Mouse (Mus musculus) cerebellum, adult 9-10 months (tissue): ENCODE measurements around the gene Gm10320.

ENCODE experiments used
- DNase-seq: peaks from one replicate; pipeline ENCODE4 v3.0.0; 2022

The Gm10320 gene

DNA sequence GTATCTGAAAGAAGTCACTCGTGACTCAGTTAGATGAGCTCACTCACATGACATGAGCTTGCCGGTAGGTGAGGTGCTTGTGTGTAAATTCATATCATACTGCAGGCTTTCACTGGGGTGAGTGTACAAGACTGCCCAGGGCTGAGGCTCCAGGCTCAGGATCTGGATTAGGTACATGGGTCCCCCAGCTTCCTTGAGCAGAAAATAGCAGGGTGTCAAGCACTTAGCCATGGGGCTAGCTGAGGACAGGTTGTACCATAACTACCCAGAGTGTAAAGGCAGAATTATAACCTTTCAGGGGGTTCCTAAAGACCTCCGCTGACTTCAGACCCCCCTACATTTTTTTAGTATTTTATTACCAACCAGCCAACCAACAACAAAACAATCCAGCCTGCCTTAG is at the start of gene Gm10320:
Gene Gm10320 (minus strand): TSS at position 93 of the 400 bp plus-strand sequence.
- no peak for DNase-seq

DNA sequence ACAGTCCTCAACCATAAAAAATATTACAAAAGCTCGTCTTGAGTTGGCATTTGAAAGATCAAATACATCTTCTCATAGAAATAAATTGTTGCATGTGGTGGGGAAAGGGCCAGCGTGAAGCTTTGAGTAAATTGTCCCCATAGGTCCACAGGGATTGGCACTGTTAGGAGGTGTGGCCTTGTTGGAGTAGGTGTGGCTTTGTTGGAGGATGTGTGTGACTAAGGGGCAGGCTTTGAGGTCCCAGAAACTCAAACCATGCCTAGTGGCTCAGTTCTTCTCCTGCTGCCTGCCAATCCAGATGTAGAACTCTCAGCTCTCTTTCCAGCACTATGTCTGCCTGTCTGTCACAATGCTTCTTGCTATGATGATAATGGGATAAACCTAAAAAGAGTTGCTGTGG is 49.8 kb upstream of the Gm10320 start:
- no peak for DNase-seq

DNA sequence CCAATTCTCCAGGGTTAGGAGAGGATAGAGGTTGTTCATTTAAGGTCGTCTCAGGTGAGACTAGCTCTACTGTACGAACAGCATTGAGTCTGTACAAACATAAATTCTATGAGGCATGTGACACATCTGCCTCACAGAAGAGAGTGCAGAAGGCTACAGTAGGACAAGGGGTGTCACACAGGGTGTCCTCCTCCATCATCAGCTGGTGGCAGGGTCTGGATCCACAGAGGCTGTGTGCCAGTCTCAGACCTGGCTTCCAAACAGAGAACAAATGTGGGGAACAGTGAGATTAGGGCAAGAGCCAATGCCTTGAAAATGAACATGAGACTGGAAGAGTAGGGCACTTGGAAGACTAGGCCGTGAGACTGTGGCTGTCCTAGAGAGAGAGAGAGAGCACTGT is 48.4 kb upstream of the Gm10320 start:
- no peak for DNase-seq

DNA sequence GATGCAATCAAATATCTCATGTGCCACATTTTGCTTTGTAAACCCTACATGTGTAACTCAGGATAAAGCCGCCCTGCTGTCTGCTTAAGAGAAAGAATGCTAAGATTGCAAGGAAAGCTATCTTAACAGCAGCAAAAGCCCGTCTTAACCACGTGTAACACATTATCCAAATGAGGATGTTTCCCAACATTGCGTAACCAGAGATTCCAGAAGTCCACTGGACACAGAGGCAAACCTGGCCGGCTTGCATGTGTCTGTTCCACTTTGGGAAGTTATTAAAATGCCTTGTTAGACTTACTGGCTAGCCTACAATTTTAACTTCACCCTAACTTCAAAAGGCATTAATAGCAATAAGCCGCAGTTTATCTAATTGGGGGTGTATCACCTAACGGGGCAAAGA is 47.5 kb upstream of the Gm10320 start:
- DNase-seq: no peak

DNA sequence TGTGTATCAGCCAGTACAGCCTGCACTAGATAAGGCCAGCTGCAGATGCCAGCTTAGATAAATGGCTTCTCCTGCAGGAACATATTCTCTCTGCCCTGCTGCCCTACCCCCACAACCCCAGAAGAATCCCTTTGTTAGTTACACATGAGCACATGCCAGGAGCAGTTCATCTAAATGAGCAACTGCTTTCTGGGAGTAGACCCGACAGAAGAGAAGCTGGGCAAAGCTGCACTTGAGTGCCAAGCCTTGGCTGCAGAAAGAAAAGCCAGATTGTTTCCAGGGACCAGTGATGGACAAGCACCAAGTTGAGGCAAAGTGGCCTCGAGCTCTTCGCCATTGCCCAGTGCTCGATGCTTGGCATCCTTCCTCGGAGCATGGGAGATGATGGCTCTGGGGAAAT is 46.8 kb upstream of the Gm10320 start:
- DNase-seq: peak; percentile 3

DNA sequence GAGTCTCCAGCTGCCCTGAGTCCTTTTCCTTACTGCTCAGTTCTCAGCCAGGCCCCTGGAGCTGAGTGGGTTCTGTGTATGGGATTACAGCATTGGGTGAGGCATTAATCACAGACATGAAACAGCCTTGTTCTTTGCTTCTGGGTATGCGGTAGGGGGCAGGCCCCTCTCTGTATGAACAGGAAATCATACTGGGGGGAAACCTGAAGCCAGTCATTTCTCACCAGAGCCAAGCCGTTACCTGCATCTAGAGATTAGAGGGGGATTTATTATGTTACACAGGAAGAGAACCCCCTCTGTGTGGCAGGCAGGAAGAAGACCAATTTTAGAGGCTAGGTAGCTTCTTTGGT is 43.1 kb upstream of the Gm10320 start:
- DNase-seq: no peak

DNA sequence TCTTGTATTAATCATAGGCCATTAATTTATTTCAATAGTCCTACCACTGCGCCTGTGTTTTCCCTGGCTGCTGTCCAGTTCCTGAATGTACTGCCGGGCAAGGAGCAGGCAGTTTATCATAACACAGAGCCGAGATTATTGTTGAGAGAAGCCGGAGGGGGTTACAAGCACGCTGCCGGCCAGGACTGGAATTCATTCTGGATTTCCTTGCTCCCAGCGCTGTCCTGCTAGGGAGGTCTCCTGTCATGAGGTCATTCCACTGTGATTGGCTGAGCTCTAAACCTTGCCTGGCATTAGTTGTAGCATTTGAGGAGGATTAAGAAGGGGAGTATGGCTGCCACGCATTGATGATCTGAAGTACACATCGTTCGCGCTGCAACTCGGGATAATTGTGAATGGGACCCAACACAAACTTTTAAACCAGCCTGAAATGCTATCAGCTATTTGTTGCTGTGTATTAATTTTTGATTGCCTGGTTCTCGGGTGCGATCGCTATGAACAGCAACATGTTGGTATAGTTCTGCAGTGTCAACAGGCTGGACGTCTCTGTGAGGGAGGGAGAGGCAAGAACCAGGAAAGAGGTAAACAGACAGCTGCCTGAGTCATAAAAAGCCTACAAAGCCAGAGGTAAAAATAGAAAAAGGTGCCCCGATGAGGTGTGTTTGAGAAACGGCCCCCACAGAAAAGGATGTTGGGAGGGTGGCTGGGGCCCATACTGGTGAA is 42.5 kb upstream of the Gm10320 start:
- no peak for DNase-seq

DNA sequence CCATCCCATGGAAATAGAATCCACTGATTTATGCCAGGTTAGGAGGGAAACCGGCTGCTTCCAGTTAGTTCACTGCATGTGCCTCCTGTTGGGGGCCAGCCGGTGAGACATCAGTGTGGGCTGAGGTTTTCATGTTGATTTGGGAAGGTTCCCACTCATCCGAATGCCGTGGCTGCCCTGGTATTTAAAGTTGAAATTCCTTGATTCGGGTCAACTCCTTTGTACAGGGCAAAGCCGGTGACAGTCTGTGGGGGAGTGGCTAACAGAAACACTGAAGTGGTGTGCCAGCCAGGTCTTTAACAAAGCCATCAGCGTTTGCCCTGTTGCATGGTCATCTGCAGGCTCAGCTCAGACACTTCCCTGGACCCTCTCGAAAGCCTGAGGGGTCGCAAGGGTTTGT is 41.6 kb upstream of the Gm10320 start:
- DNase-seq: no peak

DNA sequence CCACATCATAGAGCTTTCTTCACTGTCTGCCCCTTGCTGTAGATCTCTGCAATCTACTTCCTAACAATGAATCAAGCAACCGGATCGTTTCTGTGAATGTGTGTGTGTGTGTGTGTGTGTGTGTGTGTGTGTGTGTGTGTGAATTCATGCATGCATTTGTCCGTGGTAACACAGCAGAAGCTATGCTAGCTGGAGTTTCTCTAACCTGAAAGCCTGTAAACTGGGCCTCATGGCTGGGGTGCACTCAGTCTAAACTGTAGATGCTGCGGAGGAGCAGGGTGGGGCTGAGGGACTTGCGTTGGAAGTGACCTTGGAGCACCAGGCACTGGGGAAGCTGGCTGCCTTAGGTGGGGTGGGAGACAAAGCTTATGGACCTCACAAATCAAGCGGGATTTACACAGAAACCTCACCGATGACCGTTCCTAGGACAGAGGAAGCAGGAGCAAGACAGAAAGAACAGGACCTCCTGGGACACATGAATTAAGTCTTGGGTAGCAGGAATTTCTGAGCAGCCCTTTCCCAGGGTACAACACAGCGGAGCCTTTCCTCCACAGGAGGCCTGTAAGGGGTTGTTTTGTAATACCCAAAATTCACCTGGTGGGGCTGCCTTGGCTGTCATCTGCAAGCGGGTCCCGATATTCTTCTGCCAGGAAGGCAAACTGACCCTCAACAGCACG is 41.0 kb upstream of the Gm10320 start:
- DNase-seq: no peak

DNA sequence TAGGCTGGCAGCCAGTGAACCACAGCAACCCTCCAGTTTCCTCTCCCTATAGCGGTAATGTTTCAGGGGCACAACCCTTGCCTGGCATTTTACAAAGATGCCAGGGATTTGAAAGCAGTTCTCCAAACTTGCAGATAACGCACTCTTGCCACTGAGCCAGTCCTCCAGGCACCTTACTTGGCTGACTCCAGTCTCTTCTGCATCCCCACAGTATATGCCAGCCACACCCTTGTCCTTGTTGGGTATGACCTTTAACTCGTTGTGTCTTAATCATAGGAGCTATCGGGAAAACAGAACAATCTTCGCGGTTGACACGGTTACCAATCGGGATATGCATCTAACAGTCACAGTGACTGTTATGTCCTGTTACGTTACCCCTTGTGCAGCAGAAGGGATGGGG is 40.2 kb upstream of the Gm10320 start:
- no peak for DNase-seq

DNA sequence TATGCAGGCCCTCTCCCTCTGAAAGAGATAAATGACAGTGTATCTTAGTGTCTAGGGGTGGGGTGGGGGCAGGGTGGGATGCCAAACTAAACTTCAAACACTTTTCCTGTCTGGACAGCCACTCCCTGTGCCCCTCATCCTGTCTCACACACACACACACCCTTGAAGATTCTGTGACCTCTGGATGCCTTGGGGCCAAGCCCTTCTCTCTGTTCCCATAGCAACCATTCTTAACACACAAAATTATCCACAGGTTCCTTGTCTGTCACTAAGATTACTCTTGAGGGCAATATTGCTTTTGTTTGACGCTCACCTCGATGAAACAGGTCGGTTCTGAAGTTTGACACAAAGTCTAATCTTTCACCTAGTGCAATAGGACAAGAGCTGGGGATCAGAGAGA is 39.5 kb upstream of the Gm10320 start:
- DNase-seq: no peak

DNA sequence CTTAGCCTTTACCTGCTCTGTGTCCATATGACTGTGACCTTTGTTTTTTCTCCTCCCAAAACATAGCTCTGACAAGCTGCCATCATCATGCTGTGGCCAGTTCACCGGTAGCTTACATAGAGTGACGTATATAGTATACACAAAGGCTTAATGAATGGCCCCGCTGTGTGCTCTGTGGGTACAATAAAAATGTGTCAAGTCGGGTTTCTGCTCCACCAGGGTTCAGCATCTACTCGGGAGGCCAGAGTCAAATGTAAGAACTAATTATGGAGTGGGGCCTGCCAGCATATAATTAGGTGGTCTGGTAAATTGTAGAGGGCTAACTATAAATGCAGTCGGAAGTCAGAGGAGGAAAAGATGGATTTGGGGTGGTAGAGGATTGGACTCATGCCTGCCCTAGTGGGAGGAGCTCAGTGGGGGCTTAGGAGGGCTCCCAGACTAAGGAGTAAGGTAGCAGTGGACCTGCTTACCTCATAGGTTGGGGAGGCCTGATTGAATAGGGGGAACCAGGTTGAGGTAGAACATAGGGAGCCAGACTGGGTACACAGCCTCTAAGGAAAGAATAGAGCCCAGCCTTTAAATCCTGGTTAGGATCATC is 32.0 kb upstream of the Gm10320 start:
- DNase-seq: no peak

DNA sequence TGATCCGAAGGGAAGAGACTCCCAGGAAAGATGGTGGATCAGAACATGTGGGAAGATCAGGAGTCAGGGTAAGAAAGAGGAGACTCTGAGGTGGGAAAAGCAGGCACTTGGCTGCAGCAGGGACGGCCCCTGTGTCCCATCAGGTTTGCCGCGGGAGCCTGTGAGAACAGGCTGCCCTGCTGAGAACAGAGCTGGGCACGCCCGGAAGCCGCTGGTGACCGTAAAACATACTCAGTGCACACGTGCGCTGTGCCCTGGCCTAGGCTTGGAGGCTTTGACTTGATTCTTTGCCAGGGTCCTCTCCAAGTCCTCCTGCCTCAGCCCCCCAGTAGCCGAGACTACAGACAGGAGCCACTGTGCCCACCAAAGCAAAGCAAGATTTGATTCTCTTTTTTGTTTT is 26.5 kb upstream of the Gm10320 start:
- no peak for DNase-seq

DNA sequence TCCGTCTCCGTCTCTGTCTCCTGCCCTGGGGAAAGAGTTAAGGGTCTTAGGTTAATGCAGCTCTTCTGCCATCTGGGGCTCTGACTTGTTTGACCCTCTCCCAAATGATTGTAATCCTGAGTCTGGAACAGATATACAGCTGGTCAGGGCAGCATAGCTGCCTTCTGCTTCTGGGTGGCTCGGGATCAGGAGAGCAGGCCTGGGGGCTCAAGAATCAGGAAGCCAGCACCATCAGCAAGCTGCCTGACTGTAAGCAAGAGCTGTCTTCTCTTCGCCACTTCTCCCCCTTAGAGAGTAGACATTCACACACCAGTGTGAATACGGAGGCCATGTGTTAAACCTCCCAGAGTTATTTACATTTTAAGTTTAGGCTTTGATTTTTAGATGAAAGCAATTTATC is 25.9 kb upstream of the Gm10320 start:
- no peak for DNase-seq

DNA sequence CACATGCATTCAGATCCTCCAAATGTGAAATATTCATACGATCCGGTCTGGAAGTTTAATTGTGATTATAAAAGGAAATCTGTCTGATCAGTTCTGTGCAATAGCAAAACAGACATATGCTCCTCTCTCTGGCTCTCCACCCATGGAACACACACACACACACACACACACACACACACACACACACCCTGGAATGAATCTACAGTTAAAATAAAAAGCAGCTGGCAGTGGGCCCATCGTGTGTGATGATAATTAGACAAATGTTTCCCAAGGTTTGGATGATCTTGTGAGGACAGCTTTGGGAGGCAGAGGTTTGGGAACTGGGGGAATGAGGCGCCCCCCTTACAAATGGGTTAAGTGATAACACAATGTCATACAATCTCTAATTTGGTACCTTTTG is 25.2 kb upstream of the Gm10320 start:
- DNase-seq: no peak

DNA sequence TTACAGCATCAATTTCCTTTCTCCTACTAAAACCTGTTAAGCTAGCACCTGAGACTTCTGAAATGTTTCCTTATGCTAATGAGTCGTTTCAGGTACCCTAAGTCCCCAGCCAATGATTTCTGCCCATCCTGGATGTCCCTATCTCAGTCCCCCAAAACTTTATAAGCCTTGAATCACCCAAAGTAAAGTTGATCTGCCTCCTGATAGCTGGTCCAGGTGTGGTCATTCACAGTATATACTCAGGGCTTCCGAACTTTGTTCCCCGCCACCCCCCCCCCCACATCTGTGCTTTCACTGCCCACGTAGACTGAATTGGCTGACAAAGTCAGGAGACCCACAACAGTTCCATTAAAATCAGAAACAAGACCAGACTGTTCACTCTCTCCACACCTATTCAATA is 20.3 kb upstream of the Gm10320 start:
- no peak for DNase-seq

DNA sequence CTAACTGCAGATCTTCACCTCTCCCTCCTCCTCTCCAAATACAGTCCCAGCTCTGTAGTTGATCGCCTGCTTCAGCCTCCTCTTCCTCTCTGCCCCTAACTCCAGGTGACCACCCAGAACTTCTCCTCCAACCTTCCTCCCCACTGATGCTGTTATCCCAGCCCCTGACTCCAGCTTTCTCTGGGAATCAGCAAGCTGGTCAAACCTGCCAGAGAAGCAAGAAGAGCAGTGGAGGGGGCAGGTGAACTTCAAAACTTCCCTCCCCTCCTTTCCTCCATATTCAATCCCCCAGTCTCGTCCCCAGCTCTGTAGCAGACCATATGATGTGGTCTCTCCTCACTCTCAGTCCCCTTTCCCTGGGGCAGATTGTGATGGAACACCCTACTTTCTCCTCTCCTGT is 15.9 kb upstream of the Gm10320 start:
- no peak for DNase-seq

DNA sequence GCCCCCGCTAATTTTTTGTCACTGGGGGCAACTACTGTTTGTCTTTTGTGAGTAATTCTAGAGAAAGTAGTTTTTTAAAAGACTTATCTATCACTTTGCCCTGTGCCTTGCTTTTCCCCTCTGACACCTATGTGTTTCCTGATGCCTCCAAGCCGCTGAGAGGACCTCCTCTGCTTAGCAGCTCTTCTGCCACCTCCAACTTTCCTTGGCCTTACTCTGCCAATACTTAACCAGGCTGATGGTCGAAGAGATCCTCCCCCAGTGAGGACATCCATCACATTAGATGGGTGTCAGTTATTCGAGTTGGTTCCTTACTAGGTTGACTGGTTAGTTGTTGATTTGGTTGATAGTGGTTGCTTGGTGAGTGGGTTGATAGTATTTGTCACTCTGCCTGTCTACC is 14.7 kb upstream of the Gm10320 start:
- no peak for DNase-seq

DNA sequence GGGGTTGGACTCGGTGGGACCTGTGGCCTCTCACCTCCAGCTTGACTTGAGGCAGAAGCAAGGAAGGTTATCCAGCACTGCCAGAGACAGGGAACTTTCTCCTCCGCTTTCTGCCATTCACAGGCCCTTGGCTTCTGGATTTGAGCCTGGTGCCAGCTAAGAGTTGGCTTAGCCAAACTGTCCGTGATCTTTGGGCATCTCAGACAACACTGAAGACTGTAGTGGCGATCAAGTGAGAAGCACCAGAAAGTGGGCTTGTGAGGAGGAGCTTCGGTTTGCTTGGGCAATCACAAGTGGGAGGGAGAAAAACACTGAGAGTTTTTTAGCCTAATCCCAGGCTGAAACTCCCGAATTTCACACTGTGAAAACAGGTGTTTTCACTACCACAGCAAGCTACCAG is 14.2 kb upstream of the Gm10320 start:
- no peak for DNase-seq

DNA sequence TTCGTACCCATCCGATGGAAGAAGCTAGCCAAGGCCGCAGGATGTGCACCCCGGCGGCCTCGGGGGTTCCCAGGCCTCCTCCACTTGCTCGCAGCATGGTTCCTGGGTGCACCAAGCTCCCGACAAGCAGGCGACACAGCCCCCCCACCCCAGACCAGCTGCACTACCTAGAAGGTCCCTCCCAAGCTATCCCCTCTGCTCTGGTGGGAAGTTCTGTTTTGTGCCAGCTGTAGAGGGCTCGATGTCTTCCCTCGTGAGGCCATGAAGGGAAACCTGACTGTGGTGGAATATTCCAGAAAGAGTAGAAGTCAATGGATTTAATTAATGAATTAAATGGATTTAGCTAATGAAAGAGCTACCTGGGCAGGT is 13.7 kb upstream of the Gm10320 start:
- no peak for DNase-seq

DNA sequence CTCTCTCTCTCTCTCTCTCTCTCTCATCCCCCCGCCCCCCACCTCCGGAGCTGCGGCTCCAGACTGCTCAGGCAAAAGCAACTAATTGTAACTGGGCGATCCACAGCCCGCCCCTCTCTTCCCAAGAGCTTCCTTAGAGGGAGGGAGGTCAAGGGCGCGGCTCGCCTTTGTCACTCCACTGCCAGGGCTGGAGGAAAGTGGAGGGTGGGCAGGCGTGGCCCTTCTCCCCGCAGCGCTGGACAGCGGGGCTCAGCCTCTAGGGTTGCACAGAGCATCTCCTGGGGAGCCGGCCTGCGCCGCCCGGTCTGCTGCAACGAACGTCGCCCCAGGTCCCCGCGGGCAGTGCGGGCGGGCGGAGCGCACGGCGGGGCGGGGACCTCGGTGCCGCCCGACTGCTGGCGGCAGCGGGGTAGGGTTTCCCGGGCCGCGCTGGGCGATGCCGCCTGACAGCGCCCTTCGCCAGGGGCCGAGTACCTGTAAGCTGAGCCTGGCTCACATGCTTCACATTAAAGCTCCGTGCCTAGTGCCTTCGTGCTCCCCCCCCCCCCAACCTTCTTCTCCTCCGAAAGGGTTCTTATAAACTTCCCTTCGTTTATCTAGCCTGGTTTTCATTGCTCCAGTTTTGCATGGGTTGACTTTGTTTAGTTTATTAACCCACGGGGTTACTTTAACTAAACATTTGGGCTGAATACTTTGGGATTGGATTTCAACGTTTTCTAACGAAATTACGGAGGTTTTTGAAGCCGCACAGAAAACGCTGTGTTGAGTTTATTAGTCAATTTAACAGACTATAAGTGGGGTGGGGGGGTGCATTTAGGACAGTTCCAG is 13.1 kb upstream of the Gm10320 start:
- no peak for DNase-seq

DNA sequence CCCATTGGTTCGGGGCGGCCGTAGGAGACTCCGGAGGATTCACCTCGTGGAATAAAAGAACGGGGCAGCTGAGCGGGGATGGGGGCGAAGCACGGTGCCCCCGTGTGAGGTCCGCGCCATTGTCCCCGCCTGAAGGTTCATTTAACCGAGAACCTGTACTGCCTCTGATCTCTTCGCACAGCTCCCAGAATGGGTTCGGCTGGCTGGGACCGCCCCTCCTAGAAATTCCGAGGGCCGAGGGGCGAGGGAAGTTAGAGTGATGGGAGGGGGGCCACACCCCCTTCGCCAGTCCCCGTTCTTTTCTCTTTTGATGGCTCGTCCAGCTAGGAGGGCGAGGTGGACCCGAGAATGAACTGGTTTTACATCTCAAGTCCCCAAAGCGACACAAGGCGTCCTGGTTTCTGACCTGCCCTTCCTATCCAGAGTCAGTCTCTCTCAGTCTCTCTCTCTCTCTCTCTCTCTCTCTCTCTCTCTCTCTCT is 12.4 kb upstream of the Gm10320 start:
- no peak for DNase-seq

DNA sequence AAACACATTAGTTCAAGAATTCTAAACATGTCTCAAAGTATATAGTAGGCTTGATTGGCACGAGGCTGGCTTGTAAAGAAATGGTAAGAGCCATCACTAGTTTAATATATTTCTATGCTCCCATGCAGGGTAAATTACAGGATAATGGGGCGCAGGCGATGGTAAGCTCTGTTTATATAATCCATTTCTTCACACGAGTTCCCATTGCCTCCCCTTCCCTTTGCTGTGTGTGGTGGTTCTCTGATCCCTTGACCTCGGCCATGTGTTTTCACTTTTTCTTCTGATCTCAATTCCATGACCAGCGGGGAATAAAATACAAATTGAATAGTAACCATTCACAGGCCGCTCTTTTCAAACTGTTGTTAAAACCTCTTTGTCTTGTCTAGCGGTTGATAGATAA is 11.8 kb upstream of the Gm10320 start:
- no peak for DNase-seq
